Mouse (Mus musculus): ENCODE results near the gene Snupn. TPM values are rescaled to one million over a fixed set of nuclear protein-coding genes. Genes with fewer than 3 reads are reported as not detected.

The Snupn gene
- polyA plus RNA-seq, 1 experiment = 12.8 TPM

DNA sequence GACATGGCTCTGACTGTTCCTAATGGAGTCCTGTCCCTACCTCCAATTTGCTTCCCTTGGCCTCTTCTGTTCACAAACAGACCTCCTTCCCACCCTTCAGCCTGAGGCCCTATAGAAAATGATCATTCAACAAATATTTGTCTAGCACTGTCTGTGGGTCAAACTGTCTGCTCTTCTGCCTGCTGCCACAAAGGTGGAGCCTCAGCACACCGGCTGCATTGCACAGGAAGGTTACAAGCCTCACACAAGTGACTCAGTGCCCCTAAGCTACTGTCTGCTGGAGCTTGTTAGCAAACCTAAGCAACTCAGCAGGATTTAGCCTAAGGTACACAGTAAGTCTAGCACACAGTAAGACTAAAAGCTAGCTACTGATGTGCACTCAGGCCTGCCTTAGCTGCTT is 39.7 kb upstream of the Snupn start:
- H3K4me3 ChIP-seq = no peak overlapping the region
- peak; percentile 62 for TF ChIP-seq POLR2AphosphoS2 (IDR thresholded peaks at IDR 0.05; ENCODE audit: insufficient read length, low read depth)
- no peak for TF ChIP-seq REST (IDR thresholded peaks at IDR 0.05; ENCODE audit: insufficient read depth, insufficient read length)
- TF ChIP-seq MYOD1 (IDR thresholded peaks at IDR 0.05; ENCODE audit: control insufficient read depth in 1 of 3, insufficient read length in 2 of 3, low read depth in 2 of 3) = no peak
- H3K27me3 ChIP-seq (ENCODE audit: control insufficient read depth, insufficient read depth, insufficient read length) = no peaks in the 10 kb centered on the region
- no peak overlapping the region for H3ac ChIP-seq (ENCODE audit: control insufficient read depth, insufficient read length)
- no peak overlapping the region for H3K4me2 ChIP-seq (ENCODE audit: low read depth)
- peaks cover under 1% of the 10 kb centered on the region for H3K36me3 ChIP-seq (ENCODE audit: control insufficient read depth, insufficient read depth)
- no peaks in the 10 kb centered on the region for H3K79me2 ChIP-seq (ENCODE audit: control insufficient read depth, insufficient read depth)

DNA sequence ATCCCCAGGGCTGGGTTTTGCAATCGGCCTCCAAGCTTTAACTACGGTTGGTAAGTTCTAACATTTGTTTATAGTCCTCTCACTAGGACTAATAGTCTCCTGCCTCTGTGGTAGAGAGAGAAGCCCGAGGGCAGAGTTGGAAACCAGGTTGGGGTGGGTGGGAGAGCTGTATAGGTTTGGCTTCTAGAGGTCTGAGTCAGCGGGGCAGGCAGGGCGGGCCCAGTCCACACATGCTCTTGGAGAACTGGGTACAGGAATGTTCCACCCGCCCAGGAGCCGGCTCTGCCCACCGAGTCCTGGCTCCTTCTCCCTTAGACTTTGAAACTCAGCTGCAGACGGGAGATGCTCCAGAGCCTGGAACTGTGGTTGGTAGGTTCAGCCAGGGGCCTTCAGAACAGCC is 36.7 kb upstream of the Snupn start:
- H3K36me3 ChIP-seq (ENCODE audit: control insufficient read depth, insufficient read depth) = peaks cover 18% of the 10 kb centered on the region
- H3K79me2 ChIP-seq (ENCODE audit: control insufficient read depth, insufficient read depth) = no peaks in the 10 kb centered on the region
- TF ChIP-seq MYOD1 (IDR thresholded peaks at IDR 0.05; ENCODE audit: control insufficient read depth in 1 of 3, insufficient read length in 2 of 3, low read depth in 2 of 3) (no peak), POLR2A (IDR thresholded peaks at IDR 0.05; ENCODE audit: insufficient read length, low read depth) (no peak), REST (IDR thresholded peaks at IDR 0.05; ENCODE audit: insufficient read depth, insufficient read length) (no peak), POLR2AphosphoS2 (IDR thresholded peaks at IDR 0.05; ENCODE audit: insufficient read length, low read depth) (no peak), TCF3 (IDR thresholded peaks at IDR 0.05; ENCODE audit: insufficient read length, low read depth) (no peak), CEBPB (IDR thresholded peaks at IDR 0.05; ENCODE audit: insufficient read depth, poor library complexity, severe bottlenecking) (no peak), SRF (IDR thresholded peaks at IDR 0.05; ENCODE audit: control insufficient read depth, insufficient read length, low read depth) (no peak), MAX (IDR thresholded peaks at IDR 0.05; ENCODE audit: low read depth) (no peak), USF1 (IDR thresholded peaks at IDR 0.05; ENCODE audit: low read depth) (no peak), MYOG (IDR thresholded peaks at IDR 0.05; ENCODE audit: control insufficient read depth in 1 of 3, insufficient read depth in 1 of 3, insufficient read length in 2 of 3, low read depth in 2 of 3) (no peak), E2F4 (IDR thresholded peaks at IDR 0.05; ENCODE audit: insufficient read depth) (no peak), TCF12 (IDR thresholded peaks at IDR 0.05; ENCODE audit: insufficient read depth, poor library complexity, severe bottlenecking) (no peak)
- H3K4me3 ChIP-seq = no peak overlapping the region
- H3ac ChIP-seq (ENCODE audit: control insufficient read depth, insufficient read length) = no peak overlapping the region
- H3K27me3 ChIP-seq (ENCODE audit: control insufficient read depth, insufficient read depth, insufficient read length) = no peaks in the 10 kb centered on the region
- peak overlapping the region; percentile 27 for H3K4me2 ChIP-seq (ENCODE audit: low read depth)

DNA sequence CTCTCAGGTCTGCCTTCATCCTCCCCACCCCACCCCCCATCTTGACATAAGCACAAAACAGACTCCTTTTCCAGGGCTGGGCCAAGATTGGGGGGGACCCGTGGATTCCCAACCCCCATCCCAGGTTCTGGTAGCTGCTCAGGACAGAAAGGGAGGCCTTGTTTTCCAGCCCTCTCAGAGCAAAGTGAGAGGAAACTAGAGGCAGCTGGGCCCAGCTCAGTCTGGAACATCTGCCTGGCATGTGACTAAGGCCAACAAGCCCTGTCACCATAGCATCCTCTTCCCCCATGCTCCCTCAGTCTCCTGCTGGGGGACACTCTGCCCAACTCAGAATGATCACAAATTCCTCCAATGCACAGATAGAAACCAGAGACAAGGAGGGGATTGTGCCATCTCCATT is 35.6 kb upstream of the Snupn start:
- H3ac ChIP-seq (ENCODE audit: control insufficient read depth, insufficient read length) = no peak overlapping the region
- TF ChIP-seq MYOD1 (IDR thresholded peaks at IDR 0.05; ENCODE audit: control insufficient read depth in 1 of 3, insufficient read length in 2 of 3, low read depth in 2 of 3) (no peak), E2F4 (IDR thresholded peaks at IDR 0.05; ENCODE audit: insufficient read depth) (no peak), TCF3 (IDR thresholded peaks at IDR 0.05; ENCODE audit: insufficient read length, low read depth) (no peak), SRF (IDR thresholded peaks at IDR 0.05; ENCODE audit: control insufficient read depth, insufficient read length, low read depth) (no peak), POLR2A (IDR thresholded peaks at IDR 0.05; ENCODE audit: insufficient read length, low read depth) (no peak), TCF12 (IDR thresholded peaks at IDR 0.05; ENCODE audit: insufficient read depth, poor library complexity, severe bottlenecking) (no peak), REST (IDR thresholded peaks at IDR 0.05; ENCODE audit: insufficient read depth, insufficient read length) (no peak), MYOG (IDR thresholded peaks at IDR 0.05; ENCODE audit: control insufficient read depth in 1 of 3, insufficient read depth in 1 of 3, insufficient read length in 2 of 3, low read depth in 2 of 3) (no peak), MAX (IDR thresholded peaks at IDR 0.05; ENCODE audit: low read depth) (no peak), USF1 (IDR thresholded peaks at IDR 0.05; ENCODE audit: low read depth) (no peak), POLR2AphosphoS2 (IDR thresholded peaks at IDR 0.05; ENCODE audit: insufficient read length, low read depth) (no peak), CEBPB (IDR thresholded peaks at IDR 0.05; ENCODE audit: insufficient read depth, poor library complexity, severe bottlenecking) (no peak)
- H3K79me2 ChIP-seq (ENCODE audit: control insufficient read depth, insufficient read depth) = no peaks in the 10 kb centered on the region
- no peak overlapping the region for H3K4me3 ChIP-seq
- no peak overlapping the region for H3K4me2 ChIP-seq (ENCODE audit: low read depth)
- H3K27me3 ChIP-seq (ENCODE audit: control insufficient read depth, insufficient read depth, insufficient read length) = no peaks in the 10 kb centered on the region
- H3K36me3 ChIP-seq (ENCODE audit: control insufficient read depth, insufficient read depth) = peaks cover 28% of the 10 kb centered on the region

DNA sequence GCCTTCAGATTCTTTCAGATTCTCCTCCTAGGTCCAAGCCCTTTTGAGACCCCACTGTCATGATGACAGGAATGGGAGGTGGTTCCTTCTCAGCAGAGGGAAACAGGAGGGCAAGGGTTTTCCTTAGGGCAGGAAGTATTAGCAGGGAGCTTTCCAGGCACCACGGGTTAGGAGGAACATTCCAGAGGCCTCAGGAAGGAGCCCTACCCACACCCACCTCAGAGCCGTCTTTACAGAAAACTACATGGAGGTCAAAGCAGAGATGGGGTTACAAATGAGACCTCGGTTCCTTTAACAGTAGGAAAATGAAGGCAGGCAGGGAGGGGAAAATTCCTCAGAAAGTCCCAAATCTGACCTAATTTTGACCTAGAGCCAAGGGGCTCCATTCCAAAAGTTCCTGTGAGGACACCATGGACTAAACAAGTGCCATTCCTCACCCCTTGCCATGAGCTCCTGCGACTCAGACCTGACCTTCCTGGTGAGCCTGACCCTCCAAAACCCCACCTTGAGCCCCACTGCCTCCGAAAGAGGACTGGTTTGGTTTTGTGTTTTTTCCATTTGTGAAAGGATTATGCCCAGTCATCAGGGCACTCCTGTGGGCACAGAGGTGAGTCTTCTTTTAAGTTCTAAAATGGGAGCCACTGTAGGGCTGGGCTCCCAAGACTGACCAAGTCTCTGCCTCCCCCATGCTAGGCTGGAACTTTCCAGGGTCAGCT is 34.8 kb upstream of the Snupn start:
- Histone ChIP-seq H3K36me3 (ENCODE audit: control insufficient read depth, insufficient read depth) (peaks cover 30% of the 10 kb centered on the region), H3K79me2 (ENCODE audit: control insufficient read depth, insufficient read depth) (no peaks in the 10 kb centered on the region), H3ac (ENCODE audit: control insufficient read depth, insufficient read length) (no peak overlapping the region), H3K4me2 (ENCODE audit: low read depth) (no peak overlapping the region), H3K27me3 (ENCODE audit: control insufficient read depth, insufficient read depth, insufficient read length) (no peaks in the 10 kb centered on the region), H3K4me3 (no peak overlapping the region)
- no peak for TF ChIP-seq E2F4 (IDR thresholded peaks at IDR 0.05; ENCODE audit: insufficient read depth)
- no peak for TF ChIP-seq TCF3 (IDR thresholded peaks at IDR 0.05; ENCODE audit: insufficient read length, low read depth)
- no peak for TF ChIP-seq MAX (IDR thresholded peaks at IDR 0.05; ENCODE audit: low read depth)
- no peak for TF ChIP-seq TCF12 (IDR thresholded peaks at IDR 0.05; ENCODE audit: insufficient read depth, poor library complexity, severe bottlenecking)
- TF ChIP-seq CEBPB (IDR thresholded peaks at IDR 0.05; ENCODE audit: insufficient read depth, poor library complexity, severe bottlenecking) = no peak
- no peak for TF ChIP-seq MYOG (IDR thresholded peaks at IDR 0.05; ENCODE audit: control insufficient read depth in 1 of 3, insufficient read depth in 1 of 3, insufficient read length in 2 of 3, low read depth in 2 of 3)
- no peak for TF ChIP-seq REST (IDR thresholded peaks at IDR 0.05; ENCODE audit: insufficient read depth, insufficient read length)

DNA sequence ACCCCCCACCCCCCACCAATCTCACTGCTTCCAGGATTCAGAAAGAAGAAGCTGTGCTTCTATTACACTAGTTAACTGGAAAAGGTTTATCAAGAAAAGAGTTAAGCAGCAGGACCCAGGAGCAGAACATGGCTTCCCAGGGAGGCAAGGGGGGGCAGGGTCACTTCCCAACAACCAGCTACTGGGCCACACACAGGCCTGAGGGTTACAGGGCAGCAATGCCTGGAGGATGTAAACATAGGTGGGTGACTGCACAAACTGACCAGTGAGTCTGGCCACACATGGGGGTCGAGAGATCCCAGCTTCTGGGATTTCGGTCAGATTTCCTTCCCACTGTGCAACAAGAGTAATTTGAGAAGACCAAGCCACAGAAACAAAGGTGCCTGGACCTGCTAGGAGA is 33.5 kb upstream of the Snupn start:
- Histone ChIP-seq H3K27me3 (ENCODE audit: control insufficient read depth, insufficient read depth, insufficient read length) (no peaks in the 10 kb centered on the region), H3ac (ENCODE audit: control insufficient read depth, insufficient read length) (no peak overlapping the region), H3K36me3 (ENCODE audit: control insufficient read depth, insufficient read depth) (peaks cover 42% of the 10 kb centered on the region), H3K4me3 (no peak overlapping the region), H3K4me2 (ENCODE audit: low read depth) (no peak overlapping the region), H3K79me2 (ENCODE audit: control insufficient read depth, insufficient read depth) (peaks cover 5% of the 10 kb centered on the region)
- TF ChIP-seq POLR2A (IDR thresholded peaks at IDR 0.05; ENCODE audit: insufficient read length, low read depth) (no peak), E2F4 (IDR thresholded peaks at IDR 0.05; ENCODE audit: insufficient read depth) (no peak), POLR2AphosphoS2 (IDR thresholded peaks at IDR 0.05; ENCODE audit: insufficient read length, low read depth) (no peak), CEBPB (IDR thresholded peaks at IDR 0.05; ENCODE audit: insufficient read depth, poor library complexity, severe bottlenecking) (no peak), USF1 (IDR thresholded peaks at IDR 0.05; ENCODE audit: low read depth) (no peak), MAX (IDR thresholded peaks at IDR 0.05; ENCODE audit: low read depth) (no peak), SRF (IDR thresholded peaks at IDR 0.05; ENCODE audit: control insufficient read depth, insufficient read length, low read depth) (no peak), REST (IDR thresholded peaks at IDR 0.05; ENCODE audit: insufficient read depth, insufficient read length) (no peak), MYOG (IDR thresholded peaks at IDR 0.05; ENCODE audit: control insufficient read depth in 1 of 3, insufficient read depth in 1 of 3, insufficient read length in 2 of 3, low read depth in 2 of 3) (no peak), TCF3 (IDR thresholded peaks at IDR 0.05; ENCODE audit: insufficient read length, low read depth) (no peak), MYOD1 (IDR thresholded peaks at IDR 0.05; ENCODE audit: control insufficient read depth in 1 of 3, insufficient read length in 2 of 3, low read depth in 2 of 3) (no peak), TCF12 (IDR thresholded peaks at IDR 0.05; ENCODE audit: insufficient read depth, poor library complexity, severe bottlenecking) (no peak)
